Mouse (Mus musculus): ENCODE results near the gene Kcnj10.

DNA sequence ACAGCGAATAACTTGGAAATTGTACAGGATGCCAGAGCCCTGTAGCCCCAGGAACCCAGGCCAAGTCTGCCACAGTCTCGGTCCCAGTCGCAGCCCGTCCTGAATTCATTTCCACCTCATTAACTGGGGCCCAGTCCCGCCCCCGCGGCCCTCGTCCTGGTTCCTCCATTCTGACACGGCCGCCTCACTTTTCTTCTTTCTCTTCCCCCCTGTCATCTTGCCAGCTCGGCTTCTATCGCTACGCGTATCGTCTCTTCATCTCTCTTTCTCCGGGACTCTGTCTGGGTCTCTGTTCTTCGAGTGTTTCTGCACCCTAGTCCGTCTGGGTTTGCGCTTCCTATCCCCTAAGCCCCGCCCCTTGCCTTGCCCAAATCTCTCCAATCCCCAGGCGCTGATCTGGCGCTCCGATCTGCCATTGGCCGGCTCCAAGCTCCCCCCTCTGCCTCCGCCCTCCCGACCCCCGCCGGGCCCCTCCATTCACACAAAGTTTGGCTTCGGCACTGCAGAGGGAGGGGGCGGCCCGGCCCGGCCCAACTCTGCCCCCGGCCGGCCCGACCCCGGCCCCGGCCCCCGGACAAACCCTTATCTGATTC is at the start of gene Kcnj10:
- TF ChIP-seq CTCF (IDR thresholded peaks at IDR 0.05 in 2 of 3, conservative IDR thresholded peaks at IDR 0.05 in 1 of 3; ENCODE audit: control insufficient read depth in 1 of 3, insufficient read depth in 1 of 3, low read depth in 2 of 3, low read length in 3 of 3, poor library complexity in 1 of 3, severe bottlenecking in 1 of 3) (no peak), JUND (IDR thresholded peaks at IDR 0.05; ENCODE audit: low read depth, low read length) (no peak), MYB (IDR thresholded peaks at IDR 0.05; ENCODE audit: low read depth, low read length) (no peak)
